Mouse (Mus musculus) brain, embryonic 18.5 days (tissue): ENCODE data around the gene Ugt1a9.
"Not testable (repeated sequence)": the region's sequence is repeated elsewhere in the genome, so short reads cannot be mapped to it uniquely, and the experiment has no call there.

Source experiments
- DNase-seq: peaks from one replicate; pipeline ENCODE4 v3.0.0-alpha.2; 2012; ENCODE audit warnings: low read depth, low spot score

The Ugt1a9 gene

DNA sequence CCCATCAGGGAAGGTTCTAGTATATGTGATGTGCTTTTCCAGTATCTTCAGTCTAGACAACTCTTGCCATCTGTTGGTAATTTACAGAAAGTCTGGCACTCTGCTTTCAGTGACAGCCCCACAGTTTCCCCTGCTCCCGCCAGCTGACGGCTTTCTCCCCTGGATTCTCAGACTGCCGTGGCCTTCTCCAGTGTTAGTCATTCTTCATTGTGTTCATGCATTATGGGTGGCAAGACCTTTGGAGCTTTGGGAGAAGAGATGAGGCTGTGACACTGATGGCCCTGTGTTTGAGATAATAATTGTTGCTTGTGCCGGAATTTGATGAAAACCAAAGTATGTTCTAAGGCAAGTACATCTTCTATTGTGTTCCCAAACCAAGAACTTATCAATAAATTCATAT lies 148.0 kb downstream of the Ugt1a9 start:
- no peak for DNase-seq

GRCm38 (mm10) chr1:88219054-88219453 lies 148.5 kb downstream of the Ugt1a9 start:
- DNase-seq: no peak

DNA sequence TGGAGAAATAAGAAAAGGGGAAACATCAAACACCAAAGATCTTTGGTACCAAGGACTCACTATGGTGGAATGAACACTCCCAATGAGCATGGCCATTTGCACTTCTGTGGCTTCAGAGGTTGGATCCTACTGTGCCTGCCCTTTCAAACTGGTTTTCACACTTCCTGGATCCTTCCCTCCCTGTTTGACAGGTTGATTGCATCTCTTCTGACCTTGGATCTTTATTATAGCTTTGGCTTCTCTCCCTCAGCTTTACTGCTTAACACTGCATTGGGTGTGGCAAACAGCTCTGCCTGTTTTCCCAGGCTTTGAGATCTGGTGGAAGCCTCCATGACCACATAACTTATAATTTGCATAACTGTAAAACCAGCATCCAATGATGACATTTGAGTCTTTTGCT lies 149.7 kb downstream of the Ugt1a9 start:
- DNase-seq: no peak

GRCm38 (mm10) chr1:88222216-88222615 lies 151.6 kb downstream of the Ugt1a9 start:
- DNase-seq: no peak

GRCm38 (mm10) chr1:88223011-88223515 lies 152.5 kb downstream of the Ugt1a9 start:
- not testable (repeated sequence) for DNase-seq

DNA sequence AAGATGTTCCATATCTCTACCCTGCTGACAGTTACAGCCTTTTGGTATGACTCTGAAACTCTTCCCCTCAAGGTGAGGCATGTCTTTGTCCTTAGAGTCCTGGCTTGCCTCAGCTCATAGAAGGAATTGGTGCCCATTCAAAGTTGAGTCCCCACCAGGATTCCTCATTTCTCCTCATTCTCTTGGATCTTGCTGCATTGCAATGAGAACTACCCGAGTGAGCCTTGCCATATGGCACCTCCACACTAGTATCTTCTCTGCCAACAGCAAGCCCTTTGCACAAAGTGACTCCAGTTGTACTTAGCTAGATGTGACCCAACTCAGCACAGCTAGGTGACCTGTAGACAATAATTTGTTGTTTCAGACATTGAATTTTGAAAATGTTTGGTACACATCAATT lies 153.0 kb downstream of the Ugt1a9 start:
- no peak for DNase-seq

DNA sequence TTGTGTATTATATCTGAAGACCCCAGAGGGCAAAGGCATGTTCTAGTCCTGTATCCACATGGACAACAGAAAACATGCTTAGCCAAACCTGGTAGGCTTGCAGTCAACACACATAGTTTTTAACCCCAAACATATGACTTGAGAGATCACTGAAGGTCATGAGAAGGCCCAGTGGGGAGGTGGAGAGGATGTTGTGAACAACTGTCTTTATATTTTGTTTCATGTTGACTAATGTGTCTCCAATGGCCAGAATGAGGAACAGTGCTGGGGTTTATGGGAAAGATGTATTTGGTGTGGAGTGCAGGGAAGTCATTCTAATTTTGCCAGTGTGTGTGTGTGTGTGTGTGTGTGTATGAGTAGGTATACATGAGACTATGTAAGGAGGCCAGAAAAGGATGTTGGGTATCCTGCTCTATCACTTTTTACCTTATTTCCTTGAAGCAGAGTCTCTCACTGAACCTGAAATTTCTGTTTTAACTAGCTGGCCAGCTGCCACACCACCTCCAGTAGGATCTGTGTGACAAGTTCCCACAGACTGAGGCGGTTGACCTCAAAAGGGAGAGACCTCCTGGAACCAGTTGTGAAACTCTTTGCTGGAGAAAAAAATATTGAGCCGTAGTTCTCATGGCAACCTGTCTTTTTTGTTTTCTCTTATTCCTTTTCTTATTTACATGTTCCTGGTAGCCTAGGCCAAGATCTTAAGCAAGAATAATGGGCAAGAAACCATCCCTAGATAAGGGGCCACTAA lies 153.6 kb downstream of the Ugt1a9 start:
- DNase-seq: no peak

DNA sequence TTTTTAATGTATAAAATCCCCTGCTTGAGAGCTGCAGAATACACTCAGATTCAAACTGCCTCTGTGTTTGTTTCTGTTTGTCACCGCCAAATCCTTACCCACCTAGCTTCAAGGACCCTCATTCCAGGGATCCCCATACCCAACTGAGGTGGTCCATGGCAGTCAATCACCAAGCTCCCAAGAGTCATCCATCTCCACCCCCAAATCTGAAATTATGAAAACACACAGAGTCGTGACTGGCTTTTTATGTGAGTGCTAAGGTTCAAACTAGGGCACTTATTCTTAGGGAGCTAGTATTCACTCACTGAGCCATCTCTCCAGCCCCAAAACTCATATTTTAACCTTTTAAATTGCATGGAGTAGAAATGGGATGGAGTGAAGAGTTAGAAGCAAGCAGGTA lies 154.7 kb downstream of the Ugt1a9 start:
- DNase-seq: not testable (repeated sequence)

GRCm38 (mm10) chr1:88225741-88226140 lies 155.1 kb downstream of the Ugt1a9 start:
- no peak for DNase-seq

DNA sequence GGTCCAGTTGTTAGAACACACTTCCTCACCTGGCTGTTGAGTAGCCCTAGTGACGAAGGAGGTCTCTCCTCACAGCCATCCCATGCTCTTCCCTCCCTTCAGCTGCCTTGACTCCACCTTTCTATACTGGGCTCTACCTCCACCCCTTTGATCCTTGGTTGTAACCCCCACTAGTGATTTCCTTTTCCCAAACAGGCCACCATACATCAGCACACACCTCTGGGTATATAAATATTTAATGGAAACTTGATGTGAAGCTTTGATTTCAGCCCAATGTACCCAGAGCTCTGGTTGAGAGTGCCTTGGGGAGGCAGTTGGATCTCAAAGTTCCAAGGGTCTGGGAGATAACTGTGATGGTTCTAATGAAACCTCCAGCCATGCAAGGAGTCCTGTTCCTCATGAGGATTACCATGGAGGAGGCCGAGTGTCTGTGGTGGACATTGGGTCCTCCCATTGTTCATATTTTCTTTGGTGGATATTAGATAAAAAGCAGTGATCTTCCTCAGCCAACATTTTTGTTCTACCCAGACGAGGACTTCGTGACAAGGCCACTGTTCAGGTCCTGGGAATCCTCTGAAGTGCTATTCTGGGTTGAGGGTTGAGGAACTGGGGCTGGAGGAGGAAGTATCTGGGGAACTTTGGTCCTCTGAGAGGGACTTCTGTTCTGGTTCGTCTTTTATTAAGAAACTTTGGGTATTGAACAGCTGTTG lies 156.2 kb downstream of the Ugt1a9 start, which contains the start of gene Mroh2a:
Gene Mroh2a (plus strand): TSS at position 317 of the 710 bp plus-strand sequence.
- DNase-seq: no peak

GRCm38 (mm10) chr1:88227482-88227881 lies 156.9 kb downstream of the Ugt1a9 start:
- DNase-seq: no peak

GRCm38 (mm10) chr1:88228121-88228520 lies 157.5 kb downstream of the Ugt1a9 start:
- DNase-seq: no peak

DNA sequence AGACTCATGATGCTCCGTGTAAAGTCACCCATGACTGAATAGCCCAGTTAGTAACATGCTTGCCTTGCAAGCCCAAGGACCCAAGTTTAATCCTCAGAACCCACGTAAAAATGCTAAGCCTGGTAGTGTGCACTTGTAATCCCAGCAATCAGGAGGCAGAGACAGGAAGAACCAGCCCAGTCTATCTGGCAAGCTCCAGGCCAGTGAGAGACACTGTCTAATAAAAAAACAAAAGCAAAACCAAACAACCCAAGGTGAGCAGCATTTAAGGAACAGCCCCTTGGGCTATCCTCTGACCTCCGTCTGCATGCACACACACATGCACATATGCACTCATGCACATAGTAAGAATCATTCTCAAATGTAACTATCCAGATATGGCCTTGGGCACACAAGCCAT lies 159.0 kb downstream of the Ugt1a9 start:
- DNase-seq: no peak

- no peak for DNase-seq
Measured at GRCm38 (mm10) chr1:88229986-88230385, 159.4 kb downstream of the Ugt1a9 start.

GRCm38 (mm10) chr1:88230421-88230820 lies 159.8 kb downstream of the Ugt1a9 start:
- no peak for DNase-seq

DNA sequence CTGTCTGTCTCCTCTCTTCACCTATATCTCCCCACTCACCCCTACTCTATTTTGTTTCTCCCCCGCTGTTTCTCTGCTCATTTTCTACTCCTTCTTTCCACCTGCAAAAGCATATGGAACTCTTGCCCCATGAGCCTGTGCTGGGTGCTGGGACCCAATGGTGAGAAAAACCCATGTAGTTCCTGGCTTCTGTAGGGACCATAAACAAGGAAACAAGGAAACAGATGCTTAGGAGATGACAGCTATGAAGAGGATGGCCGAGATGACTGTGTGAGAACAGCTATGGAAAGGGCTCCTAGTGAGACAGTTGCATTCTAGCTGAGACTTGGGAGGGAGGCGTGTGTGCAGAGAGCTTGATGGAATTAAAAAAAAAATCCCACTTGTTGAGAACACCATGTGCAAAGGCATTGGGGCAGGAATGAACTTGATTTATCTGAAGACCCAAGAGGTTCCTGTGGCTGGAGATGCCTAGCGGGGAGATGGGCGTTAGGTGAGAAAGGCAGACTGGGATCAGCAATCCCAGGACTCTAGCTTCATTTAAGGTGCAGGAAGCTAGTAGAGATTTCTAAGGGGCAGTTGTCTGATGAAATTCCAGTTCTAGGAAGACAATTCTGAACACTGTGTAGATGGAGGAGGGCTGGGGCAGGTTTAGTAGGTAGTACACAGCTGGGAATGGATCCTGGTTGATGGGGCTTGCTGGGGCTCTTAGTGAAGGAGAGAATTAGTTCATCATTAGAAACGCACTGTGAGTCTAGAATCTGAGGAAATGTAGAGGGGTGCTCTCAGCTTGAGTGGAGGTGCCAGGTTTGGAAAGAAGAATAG lies 160.6 kb downstream of the Ugt1a9 start:
- no peak for DNase-seq

GRCm38 (mm10) chr1:88231803-88232499 lies 161.4 kb downstream of the Ugt1a9 start:
- DNase-seq: no peak

GRCm38 (mm10) chr1:88232664-88233380 lies 162.2 kb downstream of the Ugt1a9 start:
- no peak for DNase-seq

DNA sequence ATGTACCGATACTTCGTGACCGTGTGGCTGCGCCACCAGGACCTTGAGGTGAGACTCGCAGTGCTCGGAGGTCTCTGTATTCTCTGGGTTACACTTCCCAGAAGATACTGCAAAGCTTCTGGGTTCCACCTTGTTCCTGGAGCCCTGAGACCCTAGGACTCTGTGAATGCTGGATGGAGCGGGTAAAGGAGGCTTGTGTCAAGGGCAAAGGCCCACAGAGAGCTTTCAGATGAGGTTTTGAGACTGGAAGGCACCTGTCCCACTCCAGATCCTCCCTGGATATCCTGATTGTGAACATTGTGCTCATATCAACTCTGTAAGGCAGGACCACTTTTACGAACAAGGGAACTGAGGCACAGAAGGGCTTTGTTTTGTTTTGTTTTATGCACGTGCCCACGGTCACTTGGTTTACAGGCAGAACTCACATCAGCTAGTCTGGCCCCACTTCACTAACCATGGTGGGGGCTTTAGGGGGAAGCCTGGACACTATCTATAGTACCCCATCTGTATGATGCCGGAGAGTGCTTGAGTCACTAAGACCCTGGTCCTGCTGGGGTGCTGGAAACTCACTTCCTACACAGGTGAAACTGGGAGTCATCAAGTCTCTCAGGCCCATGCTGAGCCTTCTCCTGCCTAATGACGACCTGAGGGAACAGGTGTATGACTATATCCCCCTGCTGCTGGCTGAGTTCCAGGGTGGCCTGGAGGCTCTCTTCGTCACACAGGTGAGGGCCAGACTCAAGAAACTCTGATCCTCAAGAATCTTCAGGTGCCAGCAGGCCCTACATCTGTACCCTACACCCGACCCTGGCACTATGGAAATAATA lies 163.0 kb downstream of the Ugt1a9 start:
- DNase-seq: no peak

DNA sequence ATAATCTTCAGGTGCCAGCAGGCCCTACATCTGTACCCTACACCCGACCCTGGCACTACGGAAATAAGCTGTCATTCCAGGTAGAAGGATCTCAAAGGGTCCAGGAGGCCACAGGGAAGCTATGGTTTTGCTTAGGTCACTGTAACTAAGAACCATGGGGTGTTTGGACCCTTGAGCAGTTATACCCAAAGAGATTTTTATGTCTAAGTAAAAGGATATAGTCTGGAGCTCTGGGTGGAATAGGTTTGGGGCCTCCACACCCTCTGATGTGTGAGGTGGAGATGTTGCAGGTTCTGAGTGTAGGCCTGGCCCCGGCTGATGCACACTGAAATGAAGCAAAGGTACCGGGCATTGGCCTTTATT lies 163.6 kb downstream of the Ugt1a9 start:
- no peak for DNase-seq
